Mouse (Mus musculus): ENCODE measurements around the gene Dlgap4. TPM values are rescaled to one million over a fixed set of nuclear protein-coding genes. Genes with fewer than 3 reads are reported as not detected.

The Dlgap4 gene
- 51.9 and 53.5 TPM in 2 replicates for polyA plus RNA-seq (2015; fragmentation: Nextera tagmentation; extraction: Ambion mirVana)

DNA sequence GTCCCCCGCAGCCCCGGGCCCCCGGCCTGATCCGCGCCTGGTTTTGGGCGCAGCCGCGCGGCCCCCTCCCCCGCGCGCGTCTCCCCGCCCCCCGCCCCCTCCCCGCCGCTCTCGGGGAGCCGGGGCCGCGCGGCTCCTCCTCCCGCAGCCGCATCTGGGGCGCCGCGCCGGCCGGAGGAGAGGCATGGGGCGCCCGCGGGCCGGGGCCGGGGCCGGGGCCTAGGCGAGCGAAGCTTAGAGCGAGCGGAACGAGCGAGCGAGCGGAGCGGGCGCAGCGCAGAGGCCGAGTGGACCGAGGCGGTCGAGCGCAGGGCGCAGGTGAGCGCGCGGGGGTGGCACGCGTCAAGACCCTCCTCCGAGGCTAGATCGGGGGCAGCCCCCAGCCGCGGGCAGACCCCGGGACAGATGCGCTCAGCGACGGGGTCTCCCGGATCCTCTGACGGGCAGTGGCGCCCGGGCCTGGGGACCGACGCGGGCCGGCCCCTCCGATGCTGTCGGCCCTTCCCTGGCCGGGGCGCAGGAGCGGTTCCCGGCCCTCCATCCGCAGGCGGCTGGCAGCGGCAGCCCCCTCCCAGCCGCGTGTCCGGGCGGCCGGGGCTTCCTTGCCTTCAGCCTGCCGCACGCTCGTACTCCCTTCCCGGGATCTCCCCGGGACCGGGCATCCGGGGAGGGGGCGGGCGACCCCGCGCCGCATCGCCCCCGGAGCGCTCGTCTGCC is at the start of gene Dlgap4:
TSS of gene Dlgap4 (plus strand) at position 165 of the 717 bp plus-strand sequence.
- Histone ChIP-seq H3K4me1 (peaks cover 22% of the 10 kb centered on the region), H3K36me3 (no peaks in the 10 kb centered on the region), H3K9ac (peak within 1 kb of the TSS; percentile 79), H3K27me3 (replicated peaks) (peaks cover 100% of the 10 kb centered on the region), H3K27ac (replicated peaks) (no peak within 1 kb of the TSS), H3K4me3 (peak within 1 kb of the TSS; percentile 68), H3K4me2 (peak within 1 kb of the TSS; percentile 98), H3K9me3 (no peaks in the 10 kb centered on the region)
- under 1% methylated on average over 86 of the region's 103 CpGs for WGBS
- ATAC-seq (ENCODE audit: extremely low read depth, insufficient number of reproducible peaks, low FRiP score, low TSS enrichment): no peak

DNA sequence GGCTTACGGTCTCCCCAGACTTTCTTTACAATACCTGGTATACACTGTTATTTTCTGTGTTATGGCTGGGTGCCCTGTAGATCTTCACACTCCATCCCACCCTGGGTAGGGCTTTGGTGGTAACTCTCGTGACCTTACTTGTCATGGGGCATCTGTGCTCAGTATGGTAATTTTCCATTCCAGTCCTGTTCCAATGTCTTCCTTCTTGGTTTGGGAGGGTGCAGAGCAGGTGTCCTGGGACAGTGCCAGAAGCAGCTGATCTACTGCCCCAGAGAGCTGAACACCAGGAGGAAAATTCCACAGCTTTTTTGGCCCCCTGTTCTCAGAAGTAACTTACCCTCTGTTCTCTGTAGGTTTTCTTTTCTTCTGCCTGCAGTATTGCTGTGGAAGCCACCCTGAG is 47.0 kb upstream of the Dlgap4 start:
- no peak overlapping the region for H3K4me3 ChIP-seq
- no peak for ATAC-seq (ENCODE audit: extremely low read depth, insufficient number of reproducible peaks, low FRiP score, low TSS enrichment)
- no peaks in the 10 kb centered on the region for H3K27me3 ChIP-seq (replicated peaks)
- H3K27ac ChIP-seq (replicated peaks): no peak overlapping the region
- no peak overlapping the region for H3K4me2 ChIP-seq
- peaks cover 52% of the 10 kb centered on the region for H3K36me3 ChIP-seq
- WGBS: 90% methylated on average over 2 of the region's 2 CpGs
- H3K9ac ChIP-seq: no peak overlapping the region
- no peaks in the 10 kb centered on the region for H3K4me1 ChIP-seq
- H3K9me3 ChIP-seq: no peaks in the 10 kb centered on the region

DNA sequence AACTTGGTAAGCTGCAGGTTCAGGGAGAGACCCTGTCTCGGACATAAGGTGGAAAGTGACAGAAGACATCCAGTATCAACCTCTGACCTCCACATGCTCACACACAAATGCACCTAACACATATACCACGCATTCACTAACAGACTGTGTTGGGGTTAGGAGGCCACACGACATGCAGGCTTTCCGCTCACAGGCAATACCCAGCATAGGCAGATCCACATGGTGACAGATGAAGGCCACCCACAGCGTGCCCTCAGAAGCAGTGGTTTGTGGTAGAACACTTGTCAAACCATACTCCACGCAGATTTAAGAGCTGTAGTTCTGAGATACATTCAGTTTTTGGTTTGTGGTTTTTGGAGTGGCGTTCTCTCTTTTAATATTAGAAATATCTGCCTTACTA is 44.9 kb upstream of the Dlgap4 start:
- no peaks in the 10 kb centered on the region for H3K9me3 ChIP-seq
- no peak overlapping the region for H3K27ac ChIP-seq (replicated peaks)
- H3K4me1 ChIP-seq: no peaks in the 10 kb centered on the region
- peaks cover 39% of the 10 kb centered on the region for H3K36me3 ChIP-seq
- H3K4me2 ChIP-seq: no peak overlapping the region
- no peaks in the 10 kb centered on the region for H3K27me3 ChIP-seq (replicated peaks)
- H3K9ac ChIP-seq: no peak overlapping the region
- H3K4me3 ChIP-seq: no peak overlapping the region
- WGBS: 88% methylated on average over 7 of the region's 7 CpGs
- ATAC-seq (ENCODE audit: extremely low read depth, insufficient number of reproducible peaks, low FRiP score, low TSS enrichment): no peak

DNA sequence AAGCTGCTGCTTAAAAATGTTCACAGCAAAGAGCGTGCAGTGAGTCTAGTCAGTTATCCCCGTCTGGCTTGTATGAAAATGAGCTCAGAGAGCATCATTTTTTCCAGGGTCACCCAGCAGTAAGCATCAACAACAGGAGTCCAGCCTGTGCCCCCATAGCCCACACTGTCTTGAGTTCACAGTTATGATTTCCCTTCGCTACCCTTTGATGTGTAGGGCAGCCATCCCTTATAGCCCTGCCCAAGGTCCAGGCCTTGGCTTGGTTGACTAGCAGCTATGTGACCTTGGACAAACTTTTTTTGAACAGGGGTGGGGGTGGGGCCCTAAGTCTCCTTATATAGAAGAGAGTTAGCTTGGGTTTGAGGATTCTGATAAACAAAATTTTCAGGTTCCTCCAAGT is 44.2 kb upstream of the Dlgap4 start:
- no peak for ATAC-seq (ENCODE audit: extremely low read depth, insufficient number of reproducible peaks, low FRiP score, low TSS enrichment)
- Histone ChIP-seq H3K9me3 (no peaks in the 10 kb centered on the region), H3K27ac (replicated peaks) (no peak overlapping the region), H3K36me3 (peaks cover 37% of the 10 kb centered on the region), H3K9ac (no peak overlapping the region), H3K4me1 (no peaks in the 10 kb centered on the region), H3K4me2 (no peak overlapping the region), H3K27me3 (replicated peaks) (no peaks in the 10 kb centered on the region), H3K4me3 (no peak overlapping the region)
- 89% methylated on average over 3 of the region's 3 CpGs for WGBS

DNA sequence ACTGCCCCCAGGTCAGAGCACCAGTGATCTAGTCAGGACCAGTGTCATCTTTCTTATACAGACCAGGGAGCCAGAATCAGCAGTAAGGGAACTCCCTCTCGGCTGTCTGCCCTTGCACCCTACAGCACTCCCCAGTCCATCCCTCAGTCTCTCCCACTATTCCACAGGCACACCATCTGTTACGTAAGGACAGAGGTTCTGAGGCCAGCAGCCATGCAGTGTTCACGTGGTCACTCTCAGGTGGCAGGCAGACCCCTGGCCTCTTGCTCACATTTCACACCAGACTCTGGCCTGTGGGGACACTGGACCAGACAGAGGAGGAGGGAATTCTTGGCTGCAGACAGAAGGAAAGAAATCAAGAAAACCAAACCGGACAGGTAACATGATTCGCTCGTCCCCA is 42.0 kb upstream of the Dlgap4 start:
- no peaks in the 10 kb centered on the region for H3K4me1 ChIP-seq
- ATAC-seq (ENCODE audit: extremely low read depth, insufficient number of reproducible peaks, low FRiP score, low TSS enrichment): no peak
- WGBS: 71% methylated on average over 6 of the region's 6 CpGs
- no peaks in the 10 kb centered on the region for H3K27me3 ChIP-seq (replicated peaks)
- H3K4me2 ChIP-seq: no peak overlapping the region
- H3K9ac ChIP-seq: no peak overlapping the region
- no peak overlapping the region for H3K27ac ChIP-seq (replicated peaks)
- no peak overlapping the region for H3K4me3 ChIP-seq
- H3K36me3 ChIP-seq: peaks cover 27% of the 10 kb centered on the region
- no peaks in the 10 kb centered on the region for H3K9me3 ChIP-seq

DNA sequence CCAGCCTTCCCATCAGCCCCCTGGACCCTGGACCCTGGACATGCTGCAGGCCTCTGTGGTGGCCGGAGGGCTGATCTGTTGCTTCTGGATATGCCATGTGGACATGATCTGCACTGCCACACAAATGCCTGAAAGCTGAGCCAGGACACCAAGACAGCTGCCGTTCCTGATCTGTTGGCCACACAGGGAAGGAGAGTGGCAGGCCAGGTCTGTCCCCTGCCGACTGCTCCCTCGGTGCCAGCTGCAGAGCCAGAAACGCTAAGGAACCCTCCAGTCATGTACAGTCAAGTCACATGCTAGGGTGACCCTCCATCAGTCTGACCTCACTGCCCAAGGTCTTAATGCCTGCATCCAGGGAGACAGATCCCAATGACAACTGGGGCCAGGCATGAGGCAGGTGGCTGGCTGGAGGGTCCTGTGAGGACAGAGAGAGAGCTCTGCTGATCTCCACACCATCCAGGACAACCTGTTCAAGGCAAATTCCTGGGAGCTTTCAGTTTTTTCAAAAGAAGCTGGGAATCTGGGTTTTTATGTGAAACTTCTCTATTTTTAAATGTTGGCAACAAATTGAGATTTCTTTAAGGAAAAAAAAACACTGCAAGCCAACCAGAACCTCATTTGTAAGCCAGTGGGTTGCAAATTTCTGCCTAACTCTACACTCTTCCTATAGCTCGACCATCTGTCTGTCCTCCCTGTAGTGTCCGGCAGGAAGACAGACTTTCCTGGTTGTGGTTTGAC is 36.5 kb upstream of the Dlgap4 start:
- Histone ChIP-seq H3K4me1 (no peaks in the 10 kb centered on the region), H3K4me3 (no peak overlapping the region), H3K4me2 (no peak overlapping the region), H3K36me3 (no peaks in the 10 kb centered on the region), H3K9ac (no peak overlapping the region), H3K9me3 (no peaks in the 10 kb centered on the region), H3K27ac (replicated peaks) (no peak overlapping the region), H3K27me3 (replicated peaks) (peaks cover 8% of the 10 kb centered on the region; the same call in 1 of the 2 replicates)
- ATAC-seq (ENCODE audit: extremely low read depth, insufficient number of reproducible peaks, low FRiP score, low TSS enrichment): no peak
- 70% methylated on average over 7 of the region's 7 CpGs for WGBS

DNA sequence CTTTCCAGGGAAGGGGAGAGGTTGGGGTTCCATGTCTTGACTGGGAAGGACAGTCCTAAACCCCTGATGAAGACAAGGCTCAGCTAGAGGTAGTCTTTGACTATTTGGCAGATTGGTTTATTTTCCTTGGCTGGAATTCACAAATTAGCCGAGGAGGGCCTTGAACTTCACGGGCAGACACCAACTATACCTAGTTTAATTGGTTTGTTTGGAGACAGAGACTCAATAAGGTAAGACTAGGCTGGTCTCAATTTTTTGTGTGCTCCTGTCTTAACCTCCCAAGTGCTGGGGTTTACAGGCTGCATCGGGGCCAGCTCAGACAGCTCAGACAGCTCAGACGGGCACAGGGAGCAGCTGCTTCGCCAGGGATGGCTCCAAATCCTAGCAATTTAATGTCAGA is 33.0 kb upstream of the Dlgap4 start:
- Histone ChIP-seq H3K27me3 (replicated peaks) (peaks cover 21% of the 10 kb centered on the region), H3K36me3 (no peaks in the 10 kb centered on the region), H3K4me1 (peaks cover 18% of the 10 kb centered on the region), H3K9ac (no peak overlapping the region), H3K4me2 (no peak overlapping the region), H3K4me3 (no peak overlapping the region), H3K27ac (replicated peaks) (no peak overlapping the region), H3K9me3 (no peaks in the 10 kb centered on the region)
- no peak for ATAC-seq (ENCODE audit: extremely low read depth, insufficient number of reproducible peaks, low FRiP score, low TSS enrichment)
- 66% methylated on average over 5 of the region's 5 CpGs for WGBS

DNA sequence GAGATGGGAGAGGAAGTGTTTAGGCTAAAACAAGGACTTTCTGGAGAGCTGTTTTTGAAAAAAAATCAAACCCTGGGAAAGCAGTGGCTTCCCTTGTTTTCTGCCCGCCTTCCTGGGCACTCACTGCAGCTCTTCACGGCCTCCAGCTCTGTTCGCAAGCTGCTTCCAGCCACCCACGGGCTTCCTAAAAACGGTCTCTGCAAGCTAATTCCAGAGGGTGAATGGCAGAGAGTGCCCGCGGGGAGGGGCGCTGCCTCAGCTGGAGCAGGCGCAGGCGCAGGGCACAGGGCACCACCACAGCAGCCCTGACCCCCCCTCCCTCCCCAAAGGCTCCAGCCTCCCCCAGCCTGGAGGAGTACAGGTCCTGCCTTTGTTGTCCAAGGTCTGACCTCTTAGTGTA is 32.3 kb upstream of the Dlgap4 start:
- H3K4me3 ChIP-seq: no peak overlapping the region
- H3K36me3 ChIP-seq: no peaks in the 10 kb centered on the region
- no peak overlapping the region for H3K27ac ChIP-seq (replicated peaks)
- WGBS: 56% methylated on average over 10 of the region's 10 CpGs
- H3K9me3 ChIP-seq: no peaks in the 10 kb centered on the region
- no peak for ATAC-seq (ENCODE audit: extremely low read depth, insufficient number of reproducible peaks, low FRiP score, low TSS enrichment)
- no peak overlapping the region for H3K4me2 ChIP-seq
- H3K9ac ChIP-seq: no peak overlapping the region
- peaks cover 21% of the 10 kb centered on the region for H3K27me3 ChIP-seq (replicated peaks)
- H3K4me1 ChIP-seq: peaks cover 18% of the 10 kb centered on the region

DNA sequence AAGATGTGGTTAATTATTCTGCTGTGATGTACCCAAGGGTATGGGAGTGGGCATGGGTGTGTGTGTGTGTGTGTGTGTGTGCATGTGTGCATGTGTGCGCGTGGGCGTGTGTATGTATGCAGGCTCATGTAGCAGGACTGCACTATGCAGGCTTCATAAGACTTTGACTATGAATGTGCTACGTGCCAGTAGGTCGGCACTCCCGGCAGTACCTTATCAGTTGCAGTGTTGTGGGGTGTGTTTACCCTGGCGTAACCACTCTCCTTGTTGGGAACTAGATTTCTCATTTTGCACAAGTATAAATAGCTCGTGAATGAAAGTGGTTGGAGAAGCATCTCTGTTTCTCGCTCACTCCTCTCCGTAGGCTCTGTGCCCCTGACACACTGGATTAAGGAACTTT is 30.6 kb upstream of the Dlgap4 start:
- Histone ChIP-seq H3K27ac (replicated peaks) (peak overlapping the region; percentile 50), H3K4me1 (peaks cover 18% of the 10 kb centered on the region), H3K27me3 (replicated peaks) (peaks cover 26% of the 10 kb centered on the region), H3K9me3 (no peaks in the 10 kb centered on the region), H3K9ac (peak overlapping the region; percentile 24; the same call in 1 of the 2 replicates), H3K4me3 (0 out of 2 replicates have a peak overlapping the region, but pooled peaks have one; percentile 4), H3K36me3 (no peaks in the 10 kb centered on the region), H3K4me2 (peak overlapping the region; percentile 38)
- 51% methylated on average over 10 of the region's 10 CpGs for WGBS
- no peak for ATAC-seq (ENCODE audit: extremely low read depth, insufficient number of reproducible peaks, low FRiP score, low TSS enrichment)

DNA sequence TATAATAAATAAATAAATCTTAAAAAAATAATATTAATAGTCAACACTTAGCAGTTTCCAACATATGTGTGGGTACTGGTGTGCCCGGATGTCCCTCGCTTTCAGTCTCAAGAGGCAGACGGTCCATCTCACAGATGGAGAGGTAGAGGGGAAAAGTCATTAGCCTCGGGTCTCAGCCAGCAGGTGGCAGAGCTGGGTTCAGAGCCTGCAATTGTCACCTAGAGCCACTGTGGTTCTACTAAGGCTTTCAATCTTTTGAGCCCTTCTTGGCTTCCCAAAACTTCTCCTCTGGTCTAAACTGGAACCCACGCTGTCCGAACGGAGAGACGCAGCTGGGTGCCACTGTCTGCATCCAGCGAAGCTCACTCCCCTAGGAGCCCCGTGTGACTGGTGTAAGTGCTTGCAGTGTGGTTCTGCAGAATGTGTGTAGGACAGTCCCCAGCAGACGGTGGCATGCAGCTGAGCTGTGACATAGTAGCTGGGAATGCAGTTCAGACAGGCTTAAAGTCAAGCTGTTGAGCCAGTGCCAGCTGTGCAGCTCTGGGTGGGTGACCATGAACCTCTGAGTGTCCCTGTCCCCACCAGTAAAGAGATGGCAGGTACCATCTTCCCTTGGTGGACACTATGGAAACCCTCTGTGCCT is 29.2 kb upstream of the Dlgap4 start:
- no peak overlapping the region for H3K4me2 ChIP-seq
- H3K9me3 ChIP-seq: no peaks in the 10 kb centered on the region
- peaks cover 18% of the 10 kb centered on the region for H3K4me1 ChIP-seq
- no peak overlapping the region for H3K4me3 ChIP-seq
- H3K9ac ChIP-seq: no peak overlapping the region
- no peak for ATAC-seq (ENCODE audit: extremely low read depth, insufficient number of reproducible peaks, low FRiP score, low TSS enrichment)
- peaks cover 26% of the 10 kb centered on the region for H3K27me3 ChIP-seq (replicated peaks)
- H3K36me3 ChIP-seq: no peaks in the 10 kb centered on the region
- H3K27ac ChIP-seq (replicated peaks): no peak overlapping the region
- WGBS: 53% methylated on average over 11 of the region's 11 CpGs

DNA sequence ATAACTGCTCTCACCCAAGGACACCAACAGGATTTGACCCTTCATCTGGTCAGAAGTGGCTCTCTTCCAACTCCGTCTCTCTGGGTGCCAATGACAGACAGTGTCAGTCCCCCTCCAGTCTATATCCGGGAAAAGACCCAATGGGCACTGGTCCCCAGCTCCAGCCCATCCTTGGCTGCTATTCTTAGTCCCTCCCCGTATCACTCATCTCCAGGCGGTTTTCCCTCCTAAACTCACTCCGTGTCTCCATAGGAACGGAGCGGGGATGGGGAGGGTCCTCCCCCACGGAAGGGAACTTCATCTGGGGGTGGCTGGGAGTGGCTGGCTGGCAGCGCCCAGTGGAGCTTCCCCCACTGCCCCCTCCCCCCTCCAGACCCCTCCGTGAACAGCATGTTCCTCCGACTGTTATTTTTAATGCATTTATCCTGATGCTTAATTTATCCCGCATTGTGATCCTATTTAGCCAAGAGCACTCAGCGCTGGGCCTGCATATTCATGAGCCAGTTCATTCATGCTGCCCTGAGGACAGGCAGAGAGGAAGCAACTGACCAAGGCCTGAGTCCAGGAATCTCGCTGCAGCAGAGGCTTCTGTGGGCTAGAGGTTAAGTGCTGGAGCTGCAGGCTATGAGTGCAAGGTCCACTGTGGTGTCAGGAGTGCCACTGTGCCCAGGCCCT is 28.6 kb upstream of the Dlgap4 start:
- ATAC-seq (ENCODE audit: extremely low read depth, insufficient number of reproducible peaks, low FRiP score, low TSS enrichment): no peak
- H3K4me3 ChIP-seq: no peak overlapping the region
- no peaks in the 10 kb centered on the region for H3K9me3 ChIP-seq
- peaks cover 23% of the 10 kb centered on the region for H3K27me3 ChIP-seq (replicated peaks)
- no peaks in the 10 kb centered on the region for H3K36me3 ChIP-seq
- no peak overlapping the region for H3K27ac ChIP-seq (replicated peaks)
- no peak overlapping the region for H3K9ac ChIP-seq
- no peak overlapping the region for H3K4me2 ChIP-seq
- WGBS: 43% methylated on average over 14 of the region's 14 CpGs
- peaks cover 18% of the 10 kb centered on the region for H3K4me1 ChIP-seq
